Mouse (Mus musculus) G1E (cell line): ENCODE measurements around the gene Snta1. TPM values are rescaled to one million over a fixed set of nuclear protein-coding genes. Genes with fewer than 3 reads are reported as not detected.

Source experiments
- ATAC-seq: 2 replicates; pipeline ENCODE4 v1.8.0; 2016; ENCODE audit warnings: mild to moderate bottlenecking; ENCODE audit not compliant: insufficient number of reproducible peaks, poor library complexity, low FRiP score, severe bottlenecking; ENCODE audit errors: extremely low read depth
- DNase-seq: peaks from one replicate; pipeline ENCODE4 v3.0.0; 2012; ENCODE audit warnings: low spot score
- H3K27me3 ChIP-seq: 2 replicates; pipeline ENCODE4 v1.6.1; 2012; ENCODE audit warnings: mild to moderate bottlenecking, low read length, inconsistent platforms; ENCODE audit not compliant: insufficient read depth
- H3K36me3 ChIP-seq: replicated peaks from 2 replicates; pipeline ENCODE3; 2012; ENCODE audit warnings: mild to moderate bottlenecking, inconsistent platforms
- H3K4me1 ChIP-seq: 2 replicates; pipeline ENCODE4 v1.6.1; 2012; ENCODE audit warnings: low read depth, low read length, inconsistent platforms, mixed read lengths; ENCODE audit not compliant: insufficient read depth
- H3K4me3 ChIP-seq: 2 replicates; pipeline ENCODE4 v1.5.1; 2012; ENCODE audit warnings: low read depth, mild to moderate bottlenecking, inconsistent platforms, low read length, moderate library complexity, mixed read lengths
- H3K9me3 ChIP-seq: replicated peaks from 2 replicates; pipeline ENCODE4 v1.6.1; 2012; ENCODE audit warnings: inconsistent platforms
- CTCF ChIP-seq: IDR thresholded peaks from 2 replicates; pipeline ENCODE4 v1.5.1; 2012; ENCODE audit warnings: low read depth, low read length, inconsistent platforms, mixed read lengths
- GATA1 ChIP-seq: IDR thresholded peaks from 2 replicates; pipeline ENCODE4 v1.6.1; 2012; ENCODE audit warnings: borderline replicate concordance, low read length, inconsistent platforms, mixed read lengths
- GATA2 ChIP-seq: IDR thresholded peaks from 2 replicates; pipeline ENCODE4 v1.6.1; 2012; ENCODE audit warnings: low read depth, low read length, inconsistent platforms, borderline replicate concordance
- POLR2AphosphoS5 ChIP-seq: IDR thresholded peaks from 2 replicates; pipeline ENCODE4 v1.6.1; 2012; ENCODE audit warnings: low read depth, low read length, inconsistent platforms; ENCODE audit not compliant: insufficient replicate concordance
- TAL1 ChIP-seq: conservative IDR thresholded peaks from 2 replicates; pipeline ENCODE4 v1.6.1; 2012; ENCODE audit warnings: low read depth, low read length, inconsistent platforms, mixed read lengths
- polyA plus RNA-seq: library from polyadenylated mRNA; stranded (reverse); fragments of >175 nt; gene quantifications from 2 replicates; pipeline ENCODE4 v1.2.3, GENCODE M21; 2012
- total RNA-seq, 2 experiments: library from RNA; stranded (forward) in 1 of 2; stranded (reverse) in 1 of 2; fragments of 200-1000 nt in 1 of 2; fragments of >200 nt in 1 of 2; fragmentation: Nextera tagmentation in 1 of 2; gene quantifications; 2 replicates each; pipeline ENCODE4 v1.2.3; 2014 to 2017

Gene Snta1
- total and polyA plus RNA-seq, 3 experiments, result not detected

DNA sequence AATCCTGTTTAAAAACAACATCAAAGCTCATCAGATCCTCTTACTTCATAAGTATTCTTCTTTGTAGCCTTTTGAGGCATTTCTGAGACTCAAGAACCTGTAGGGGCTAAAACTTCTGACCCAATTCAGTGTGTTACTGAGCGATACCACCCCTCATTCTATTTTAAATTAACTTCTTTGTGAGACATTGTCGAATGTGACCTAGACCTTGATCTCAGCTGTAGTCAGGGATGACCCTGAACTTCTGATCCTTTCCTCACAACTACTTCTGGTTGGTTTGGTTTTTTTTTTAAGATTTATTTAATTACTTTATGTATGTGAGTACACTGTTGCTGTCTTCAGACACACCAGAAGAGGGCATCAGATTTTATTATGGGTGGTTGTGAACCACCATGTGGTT lies 15.6 kb upstream of the Snta1 start:
- Histone ChIP-seq H3K4me1 (no peaks in the 10 kb centered on the region; the same call in none of the 2 replicates), H3K27me3 (peaks cover 42% of the 10 kb centered on the region), H3K4me3 (no peak overlapping the region), H3K36me3 (no peaks in the 10 kb centered on the region), H3K9me3 (peaks cover 2% of the 10 kb centered on the region)
- DNase-seq (no peak), ATAC-seq (no peak)
- TF ChIP-seq GATA2 (no peak), GATA1 (no peak), CTCF (no peak), POLR2AphosphoS5 (no peak), TAL1 (no peak)

GRCm38 (mm10) chr2:154422181-154422580 lies 14.3 kb upstream of the Snta1 start:
- no peaks in the 10 kb centered on the region for H3K36me3 ChIP-seq
- H3K9me3 ChIP-seq, result peaks cover 2% of the 10 kb centered on the region
- TF ChIP-seq CTCF, result no peak
- TF ChIP-seq GATA2, result no peak
- no peak for TF ChIP-seq POLR2AphosphoS5
- no peak for TF ChIP-seq TAL1
- TF ChIP-seq GATA1, result no peak
- ATAC-seq, result no peak
- H3K4me3 ChIP-seq, result no peak overlapping the region
- H3K4me1 ChIP-seq, result no peaks in the 10 kb centered on the region; the same call in none of the 2 replicates
- peaks cover 30% of the 10 kb centered on the region for H3K27me3 ChIP-seq
- DNase-seq, result no peak

DNA sequence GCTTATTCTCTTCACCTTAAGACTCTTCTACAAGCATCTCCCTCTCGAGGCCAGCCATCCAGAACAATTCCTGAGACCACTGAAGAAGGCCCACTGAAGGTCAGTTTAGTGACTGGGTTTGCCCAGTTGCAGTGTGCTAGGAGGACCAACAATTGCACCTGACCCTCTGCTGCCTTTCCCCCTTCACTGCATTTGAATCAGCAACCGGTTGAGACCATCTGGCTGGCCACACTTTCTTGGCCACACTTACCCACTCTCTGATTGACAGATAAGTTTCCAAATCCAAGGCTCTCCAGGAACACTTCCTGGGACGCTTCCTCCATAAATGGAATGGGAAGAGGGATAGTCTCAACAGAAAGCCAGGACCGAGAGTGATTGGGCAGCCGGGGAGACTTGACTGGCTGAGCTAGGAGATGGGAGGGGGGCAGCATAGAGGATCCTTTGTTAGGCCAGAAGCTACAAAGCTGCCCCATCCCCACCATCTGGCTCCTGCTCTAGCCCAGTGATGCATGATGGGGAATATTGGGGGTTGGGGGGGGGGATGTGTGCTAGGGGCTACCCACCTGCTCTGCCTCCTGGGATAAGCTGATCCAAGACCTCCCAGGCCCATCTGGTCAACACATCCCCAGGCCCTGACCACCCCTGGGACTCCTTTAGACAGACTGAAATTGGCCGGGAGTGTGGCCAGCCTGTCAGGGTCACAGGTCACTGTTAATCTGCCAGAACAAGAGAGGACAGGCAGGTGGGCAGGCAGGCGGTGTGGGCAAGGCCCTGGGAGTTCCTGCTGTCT lies 13.2 kb upstream of the Snta1 start:
- Histone ChIP-seq H3K27me3 (peaks cover 22% of the 10 kb centered on the region), H3K4me1 (no peaks in the 10 kb centered on the region; the same call in 1 of the 2 replicates), H3K9me3 (peaks cover 2% of the 10 kb centered on the region), H3K4me3 (no peak overlapping the region), H3K36me3 (no peaks in the 10 kb centered on the region)
- ATAC-seq (no peak), DNase-seq (no peak)
- TF ChIP-seq POLR2AphosphoS5, result no peak
- TF ChIP-seq TAL1, result no peak
- TF ChIP-seq CTCF, result no peak
- TF ChIP-seq GATA2, result no peak
- TF ChIP-seq GATA1, result no peak

- Histone ChIP-seq H3K9me3 (no peaks in the 10 kb centered on the region), H3K36me3 (no peaks in the 10 kb centered on the region), H3K4me1 (no peaks in the 10 kb centered on the region; the same call in 1 of the 2 replicates), H3K27me3 (peaks cover 18% of the 10 kb centered on the region), H3K4me3 (no peak overlapping the region)
- no peak for TF ChIP-seq TAL1
- no peak for TF ChIP-seq CTCF
- no peak for TF ChIP-seq GATA1
- TF ChIP-seq POLR2AphosphoS5, result no peak
- TF ChIP-seq GATA2, result no peak
- DNase-seq, result no peak
- ATAC-seq, result no peak
These were observed 12.0 kb upstream of the Snta1 start for GRCm38 (mm10) chr2:154419631-154420515.

DNA sequence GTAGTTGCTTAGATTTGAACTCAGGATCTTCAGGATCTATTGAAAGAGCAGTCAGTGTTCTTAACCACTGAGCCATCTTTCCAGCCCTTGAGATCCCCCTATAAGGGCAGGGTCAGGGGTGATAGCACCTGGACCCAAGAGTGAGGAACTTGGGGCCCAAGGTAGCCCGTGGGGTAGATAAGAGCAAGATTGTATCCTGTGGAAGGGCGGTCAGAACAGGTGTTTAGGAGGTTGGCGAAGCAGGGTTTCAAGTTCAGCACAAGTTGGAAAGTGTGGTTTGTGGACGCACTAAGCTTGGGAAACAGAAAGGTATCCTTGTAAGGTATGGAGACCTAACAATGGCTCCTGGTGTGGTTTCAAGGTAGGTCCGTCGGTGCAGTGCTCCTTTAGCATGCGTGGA lies 10.1 kb upstream of the Snta1 start:
- Histone ChIP-seq H3K9me3 (no peaks in the 10 kb centered on the region), H3K36me3 (no peaks in the 10 kb centered on the region), H3K27me3 (peaks cover 18% of the 10 kb centered on the region), H3K4me1 (no peaks in the 10 kb centered on the region; the same call in 1 of the 2 replicates), H3K4me3 (no peak overlapping the region)
- no peak for ATAC-seq
- no peak for DNase-seq
- TF ChIP-seq CTCF (no peak), TAL1 (no peak), POLR2AphosphoS5 (no peak), GATA1 (no peak)

DNA sequence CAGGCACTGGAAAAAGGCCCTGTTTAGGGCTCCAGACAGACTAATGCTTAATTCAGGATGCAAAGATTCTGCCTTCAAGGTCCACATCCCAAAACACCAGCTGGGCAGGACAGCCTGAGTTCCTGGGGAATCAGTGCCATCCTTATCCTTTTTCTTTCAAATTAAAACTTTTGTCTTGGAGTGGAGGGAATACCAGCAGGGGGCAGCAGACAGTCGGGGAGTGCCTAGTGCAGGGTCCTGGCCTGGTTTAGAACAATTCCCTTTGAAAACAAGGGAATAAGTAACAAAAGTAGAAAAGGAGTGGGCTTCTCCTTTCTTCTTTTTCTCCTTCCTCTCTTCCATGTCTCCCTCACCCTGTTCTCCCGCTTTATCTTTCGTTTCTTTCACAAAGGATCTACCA lies 9.2 kb upstream of the Snta1 start:
- no peak for DNase-seq
- Histone ChIP-seq H3K27me3 (peaks cover 16% of the 10 kb centered on the region), H3K4me3 (no peak overlapping the region), H3K4me1 (peaks cover 2% of the 10 kb centered on the region; the same call in 1 of the 2 replicates), H3K36me3 (no peaks in the 10 kb centered on the region), H3K9me3 (no peaks in the 10 kb centered on the region)
- TF ChIP-seq TAL1, result no peak
- no peak for TF ChIP-seq GATA1
- TF ChIP-seq CTCF, result peak; percentile 73
- no peak for TF ChIP-seq POLR2AphosphoS5
- no peak for TF ChIP-seq GATA2
- ATAC-seq, result no peak; the same call in 1 of the 2 replicates
